Mouse (Mus musculus) right cerebral cortex, postnatal 14 days (tissue): ENCODE data around the gene Rasl12.

Experiments
- DNase-seq: peaks from one replicate; pipeline ENCODE4 v3.0.0; 2022

Rasl12 gene

GRCm38 (mm10) chr9:65393606-65394005 is 4.7 kb upstream of the Rasl12 start:
- no peak for DNase-seq

GRCm38 (mm10) chr9:65394360-65394759 is 3.9 kb upstream of the Rasl12 start:
- DNase-seq, result no peak

- DNase-seq, result no peak
These were observed 1.6 kb downstream of the Rasl12 start for GRCm38 (mm10) chr9:65399934-65400333.

- DNase-seq, result peak; percentile 77
These were observed 6.3 kb downstream of the Rasl12 start for GRCm38 (mm10) chr9:65404331-65405183.

- DNase-seq, result no peak
These were observed 6.8 kb downstream of the Rasl12 start for GRCm38 (mm10) chr9:65405184-65405449.

- no peak for DNase-seq
These were observed 9.0 kb downstream of the Rasl12 start for GRCm38 (mm10) chr9:65407327-65407726.

GRCm38 (mm10) chr9:65407861-65408260 is 9.6 kb downstream of the Rasl12 start:
- DNase-seq, result no peak

GRCm38 (mm10) chr9:65408871-65409295 is 10.6 kb downstream of the Rasl12 start:
- DNase-seq, result no peak

- no peak for DNase-seq
These were observed 12.1 kb downstream of the Rasl12 start for GRCm38 (mm10) chr9:65410378-65410777.

- no peak for DNase-seq
These were observed 13.0 kb downstream of the Rasl12 start for GRCm38 (mm10) chr9:65411326-65411725.

GRCm38 (mm10) chr9:65417738-65418137 is 19.4 kb downstream of the Rasl12 start:
- DNase-seq, result no peak

- DNase-seq, result no peak
These were observed 21.3 kb downstream of the Rasl12 start for GRCm38 (mm10) chr9:65419633-65420032.

GRCm38 (mm10) chr9:65422760-65423501 is 24.6 kb downstream of the Rasl12 start, which contains the start of gene Slc51b:
Gene Slc51b (minus strand): TSS chr9:65422955.
- DNase-seq, result no peak

GRCm38 (mm10) chr9:65424393-65424792 is 26.1 kb downstream of the Rasl12 start:
- no peak for DNase-seq

- no peak for DNase-seq
These were observed 29.2 kb downstream of the Rasl12 start for GRCm38 (mm10) chr9:65427511-65427910.

GRCm38 (mm10) chr9:65428003-65428402 is 29.7 kb downstream of the Rasl12 start:
- no peak for DNase-seq

- DNase-seq, result no peak
These were observed 32.1 kb downstream of the Rasl12 start for GRCm38 (mm10) chr9:65430401-65430800.

- DNase-seq, result no peak
These were observed 32.6 kb downstream of the Rasl12 start for GRCm38 (mm10) chr9:65430921-65431320.

- peak; percentile 83 for DNase-seq
These were observed 33.9 kb downstream of the Rasl12 start for GRCm38 (mm10) chr9:65432236-65432635.

- peak; percentile 28 for DNase-seq
These were observed 35.8 kb downstream of the Rasl12 start for GRCm38 (mm10) chr9:65434140-65434539.

- no peak for DNase-seq
These were observed 36.9 kb downstream of the Rasl12 start for GRCm38 (mm10) chr9:65435211-65435610.

GRCm38 (mm10) chr9:65435671-65436301 is 37.5 kb downstream of the Rasl12 start, which contains the start of gene Mtfmt:
Gene Mtfmt (plus strand): TSS chr9:65435782.
- peak; percentile 89 for DNase-seq

- no peak for DNase-seq
These were observed 46.4 kb downstream of the Rasl12 start for GRCm38 (mm10) chr9:65444692-65445091.

GRCm38 (mm10) chr9:65447951-65448350 is 49.6 kb downstream of the Rasl12 start:
- no peak for DNase-seq
